Mouse (Mus musculus) thymus, adult 2 months (tissue): Measurements from ENCODE around the gene Zcchc10.

ENCODE experiments used
- CTCF ChIP-seq: fragments of 200-500 bp; IDR thresholded peaks from 2 replicates; pipeline ENCODE4 v1.5.1; 2012; ENCODE audit warnings: mild to moderate bottlenecking, control low read depth, low read length, moderate library complexity, borderline replicate concordance; ENCODE audit not compliant: control insufficient read depth, poor library complexity, insufficient read depth; ENCODE audit errors: extremely low read depth
- POLR2A ChIP-seq: fragments of 200-500 bp; IDR thresholded peaks from 2 replicates; pipeline ENCODE4 v1.6.1; 2012; ENCODE audit warnings: mild to moderate bottlenecking, low read length, control low read depth, moderate library complexity; ENCODE audit not compliant: control insufficient read depth, poor library complexity, insufficient read depth; ENCODE audit errors: extremely low read depth

GRCm38 (mm10) chr11:53330325-53330724 is 5.8 kb downstream of the Zcchc10 start:
- TF ChIP-seq CTCF (no peak), POLR2A (no peak)
